Mouse (Mus musculus): Measurements from ENCODE around the gene Btf3. TPM values are rescaled to one million over a fixed set of nuclear protein-coding genes. Genes with fewer than 3 reads are reported as not detected.

Gene Btf3
- polyA plus RNA-seq (2014; fragmentation: Illumina TruSeq; extraction: RNeasy Lipid Tissue Mini Kit (QIAGEN cat#74804)), result 1,169 TPM

GRCm38 (mm10) chr13:98316480-98317245 is at the start of gene Btf3:
Gene Btf3, minus strand, starts transcription at chr13:98317006.

GRCm38 (mm10) chr13:98354090-98354801 is 37.4 kb upstream of the Btf3 start, which contains the start of gene Foxd1:
Gene Foxd1, plus strand, starts transcription at chr13:98354242.

GRCm38 (mm10) chr13:98279686-98280085 is 37.1 kb downstream of the Btf3 start, which contains the start of gene Gm21976:
Gene Gm21976, plus strand, starts transcription at chr13:98279887.

GRCm38 (mm10) chr13:98262636-98263457 is 54.0 kb downstream of the Btf3 start, which contains the start of the genes Utp15 and Ankra2:
Gene Utp15, minus strand, starts transcription at chr13:98263041.
Gene Ankra2, plus strand, starts transcription at chr13:98263074.

Other genes starting within 250 kb of the Btf3 start
- gene Arhgef28, start 110.6 kb downstream of the Btf3 start, polyA plus RNA-seq (2014; fragmentation: Illumina TruSeq; extraction: RNeasy Lipid Tissue Mini Kit (QIAGEN cat#74804)), result 23.3 TPM
- gene Utp15, start 54.0 kb downstream of the Btf3 start, polyA plus RNA-seq (2014; fragmentation: Illumina TruSeq; extraction: RNeasy Lipid Tissue Mini Kit (QIAGEN cat#74804)), result 28.1 TPM
- 34.2 TPM for gene Ankra2, start 53.9 kb downstream of the Btf3 start, polyA plus RNA-seq (2014; fragmentation: Illumina TruSeq; extraction: RNeasy Lipid Tissue Mini Kit (QIAGEN cat#74804))
- not detected for gene Gm21976, start 37.1 kb downstream of the Btf3 start, polyA plus RNA-seq (2014; fragmentation: Illumina TruSeq; extraction: RNeasy Lipid Tissue Mini Kit (QIAGEN cat#74804))
- not detected for gene Foxd1, start 37.2 kb upstream of the Btf3 start, polyA plus RNA-seq (2014; fragmentation: Illumina TruSeq; extraction: RNeasy Lipid Tissue Mini Kit (QIAGEN cat#74804))
- 2.0 TPM for gene Gm10320, start 175.0 kb upstream of the Btf3 start, polyA plus RNA-seq (2014; fragmentation: Illumina TruSeq; extraction: RNeasy Lipid Tissue Mini Kit (QIAGEN cat#74804))